Comparison of ENCODE assay signal across 17 mouse cellular contexts in the genomic region with DNA sequence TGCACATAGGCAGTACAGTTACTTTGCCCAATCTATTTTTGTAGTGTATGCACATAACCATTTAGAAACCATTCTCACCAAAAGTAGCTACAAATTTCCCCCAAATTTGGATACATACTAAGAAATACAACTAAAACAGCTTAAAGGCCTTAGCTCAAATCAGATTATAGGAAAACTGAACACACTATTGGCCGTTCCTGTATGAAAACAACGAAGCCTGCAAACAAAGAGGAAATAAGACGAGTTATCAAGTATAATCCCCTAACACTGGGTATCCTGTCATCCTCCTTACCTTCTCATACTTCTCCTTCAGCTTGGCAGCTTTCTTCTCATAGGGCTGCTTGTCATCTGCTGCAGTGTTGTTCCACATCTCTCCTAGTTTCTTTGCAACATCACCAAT. TPM values are rescaled to one million over a fixed set of nuclear protein-coding genes. Genes with fewer than 3 reads are reported as not detected.
DNase-seq lines count a peak whose midpoint lies in the region; ATAC-seq and TF ChIP-seq lines count a peak whose summit lies in the region.
"Had no signal": no experiment of that assay in that cellular context is flagged by ENCODE, and none has a peak within 500 bp of the region (broad histone marks: within the 10 kb centered on the region; RNA-seq: fewer than 3 reads in every experiment).

No protein-coding gene starts in this region.

- H3K27me3 ChIP-seq in heart, embryonic 16.5 days (ENCODE audit: control insufficient read depth, insufficient read depth, low read length): no peaks in the 10 kb centered on the region
- H3K27me3 ChIP-seq in heart, adult 2 months (ENCODE audit: control insufficient read depth, insufficient read depth, low read length): no peaks in the 10 kb centered on the region
- H3K27me3 ChIP-seq in midbrain, embryonic 12.5 days: no peaks in the 10 kb centered on the region
- no peaks in the 10 kb centered on the region for H3K27me3 ChIP-seq in midbrain, embryonic 16.5 days (ENCODE audit: control insufficient read depth, insufficient read depth, low read depth, low read length)
- no peaks in the 10 kb centered on the region for H3K27me3 ChIP-seq in neural tube, embryonic 15.5 days (replicated peaks)
- H3K27me3 ChIP-seq: intestine, embryonic 15.5 days; liver, embryonic 12.5 days had no signal

- no peak for TF ChIP-seq CTCF in heart, adult 2 months (IDR thresholded peaks at IDR 0.05)
- no peak for TF ChIP-seq CTCF in embryonic fibroblast, embryonic 13.5 days (IDR thresholded peaks at IDR 0.05; ENCODE audit: borderline replicate concordance, insufficient read depth, low read length)

- 71% methylated on average over 3 of the region's 3 CpGs for WGBS in heart, embryonic 16.5 days
- 45% methylated on average over 3 of the region's 3 CpGs for WGBS in heart, adult 2 months
- WGBS in midbrain, embryonic 12.5 days: 80% methylated on average over 3 of the region's 3 CpGs
- WGBS in midbrain, embryonic 16.5 days: 65% methylated on average over 3 of the region's 3 CpGs
- 86% methylated on average over 3 of the region's 3 CpGs for WGBS in neural tube, embryonic 15.5 days

- H3K79me2 ChIP-seq in heart, adult 2 months (replicated peaks; ENCODE audit: control insufficient read depth, insufficient read depth, low read length): 0 out of 2 replicates have a peak, but pooled peaks cover 2% of the 10 kb centered on the region

- 0 out of 2 replicates have a peak overlapping the region, but pooled peaks have one; percentile 3 for H3K4me2 ChIP-seq in heart, embryonic 16.5 days (ENCODE audit: low read depth, low read length)
- H3K4me2 ChIP-seq in midbrain, embryonic 12.5 days (replicated peaks): peak overlapping the region; percentile 86; the same call in 1 of the 2 replicates
- H3K4me2 ChIP-seq in midbrain, embryonic 16.5 days (ENCODE audit: low read length): no peak overlapping the region
- H3K4me2 ChIP-seq in neural tube, embryonic 15.5 days: 0 out of 2 replicates have a peak overlapping the region, but pooled peaks have one; percentile 19

- H3K9me3 ChIP-seq in heart, embryonic 16.5 days (replicated peaks; ENCODE audit: control insufficient read depth, low read length): no peaks in the 10 kb centered on the region
- H3K9me3 ChIP-seq in midbrain, embryonic 12.5 days: no peaks in the 10 kb centered on the region
- H3K9me3 ChIP-seq in midbrain, embryonic 16.5 days (replicated peaks; ENCODE audit: control insufficient read depth, low read length, poor library complexity, severe bottlenecking): no peaks in the 10 kb centered on the region
- H3K9me3 ChIP-seq in neural tube, embryonic 15.5 days (replicated peaks): no peaks in the 10 kb centered on the region
- H3K9me3 ChIP-seq: G1E; intestine, embryonic 15.5 days; liver, embryonic 12.5 days had no signal

- TF ChIP-seq EP300 in heart, adult 2 months (IDR thresholded peaks at IDR 0.05; ENCODE audit: insufficient read depth, low read depth, low read length): no peak

- H3K36me3 ChIP-seq in heart, embryonic 16.5 days (ENCODE audit: control insufficient read depth, insufficient read depth): peaks cover 32% of the 10 kb centered on the region
- H3K36me3 ChIP-seq in heart, adult 2 months (ENCODE audit: control insufficient read depth, insufficient read depth, low read length): peaks cover 21% of the 10 kb centered on the region
- H3K36me3 ChIP-seq in midbrain, embryonic 12.5 days: peaks cover 34% of the 10 kb centered on the region
- peaks cover 4% of the 10 kb centered on the region; the same call in 1 of the 2 replicates for H3K36me3 ChIP-seq in midbrain, embryonic 16.5 days (ENCODE audit: control insufficient read depth, insufficient read depth, low read length)
- peaks cover 20% of the 10 kb centered on the region for H3K36me3 ChIP-seq in neural tube, embryonic 15.5 days

- DNase-seq in heart, adult 2 months: no peak
- no peak for DNase-seq in gastrocnemius, adult 8-10 months (ENCODE audit: low spot score in 2 of 2)
- DNase-seq: cerebellum, adult 11-12 months; gastrocnemius, postnatal 14 days; kidney, postnatal 4 days; lung, postnatal 4 days had no signal

- no peak for TF ChIP-seq POLR2A in heart, adult 2 months (IDR thresholded peaks at IDR 0.05; ENCODE audit: insufficient read depth, low read depth, low read length)
- no peak for TF ChIP-seq POLR2A in embryonic fibroblast, embryonic 13.5 days (IDR thresholded peaks at IDR 0.05; ENCODE audit: low read depth, low read length)

- H3K9ac ChIP-seq in heart, embryonic 16.5 days (ENCODE audit: low read length): no peak overlapping the region
- no peak overlapping the region for H3K9ac ChIP-seq in heart, adult 2 months (ENCODE audit: low read depth, low read length)
- H3K9ac ChIP-seq in midbrain, embryonic 12.5 days (replicated peaks): no peak overlapping the region
- H3K9ac ChIP-seq in midbrain, embryonic 16.5 days (ENCODE audit: low read depth, low read length): no peak overlapping the region
- H3K9ac ChIP-seq in neural tube, embryonic 15.5 days (replicated peaks): no peak overlapping the region
- H3K9ac ChIP-seq: intestine, embryonic 15.5 days had no signal

- intact Hi-C loops in heart, adult 2 months (cut with DNase I): loop anchor here (5.0 kb wide), 1 partner anchor 237 kb away; no protein-coding TSS in a partner anchor

- no peak for ATAC-seq in heart, embryonic 16.5 days (replicated peaks; ENCODE audit: extremely low read depth, insufficient read depth, low FRiP score)
- ATAC-seq in midbrain, embryonic 12.5 days (ENCODE audit: low FRiP score, low read depth): no peak
- no peak for ATAC-seq in midbrain, embryonic 16.5 days
- ATAC-seq in neural tube, embryonic 15.5 days (ENCODE audit: low FRiP score): no peak
- ATAC-seq: intestine, embryonic 15.5 days; liver, embryonic 12.5 days had no signal

- H3K27ac ChIP-seq in heart, embryonic 16.5 days (ENCODE audit: low read length): no peak overlapping the region
- no peak overlapping the region for H3K27ac ChIP-seq in heart, adult 2 months
- no peak overlapping the region for H3K27ac ChIP-seq in midbrain, embryonic 12.5 days (replicated peaks)
- no peak overlapping the region for H3K27ac ChIP-seq in midbrain, embryonic 16.5 days (ENCODE audit: low read length)
- H3K27ac ChIP-seq in embryonic fibroblast, embryonic 13.5 days (ENCODE audit: insufficient read depth, low read length): no peak overlapping the region
- no peak overlapping the region for H3K27ac ChIP-seq in neural tube, embryonic 15.5 days (replicated peaks)
- H3K27ac ChIP-seq: intestine, embryonic 15.5 days; left cerebral cortex, adult 2 months; liver, embryonic 12.5 days had no signal

- H3K4me1 ChIP-seq in heart, embryonic 16.5 days (ENCODE audit: control insufficient read depth, insufficient read depth, low read length): peaks cover 16% of the 10 kb centered on the region
- H3K4me1 ChIP-seq in heart, adult 2 months (ENCODE audit: control insufficient read depth, insufficient read depth, low read length): peaks cover 2% of the 10 kb centered on the region
- peaks cover 22% of the 10 kb centered on the region for H3K4me1 ChIP-seq in midbrain, embryonic 12.5 days
- peaks cover 18% of the 10 kb centered on the region for H3K4me1 ChIP-seq in midbrain, embryonic 16.5 days (ENCODE audit: control insufficient read depth, insufficient read depth, low read length)
- H3K4me1 ChIP-seq in embryonic fibroblast, embryonic 13.5 days (ENCODE audit: control insufficient read depth, insufficient read depth, low read length): peaks cover 3% of the 10 kb centered on the region; the same call in 1 of the 2 replicates
- H3K4me1 ChIP-seq in neural tube, embryonic 15.5 days: peaks cover 19% of the 10 kb centered on the region

- no peak overlapping the region for H3K4me3 ChIP-seq in heart, embryonic 16.5 days (ENCODE audit: low read length)
- no peak overlapping the region for H3K4me3 ChIP-seq in heart, adult 2 months
- H3K4me3 ChIP-seq in midbrain, embryonic 12.5 days: no peak overlapping the region
- no peak overlapping the region for H3K4me3 ChIP-seq in midbrain, embryonic 16.5 days (ENCODE audit: low read depth, low read length)
- peak overlapping the region; percentile 17 for H3K4me3 ChIP-seq in embryonic fibroblast, embryonic 13.5 days (ENCODE audit: insufficient read depth, low read length)
- no peak overlapping the region for H3K4me3 ChIP-seq in neural tube, embryonic 15.5 days (replicated peaks)
- H3K4me3 ChIP-seq: left cerebral cortex, adult 2 months had no signal

RNA-seq across cellular contexts. Expression of gene Gm42791, which starts 54.5 kb away (rescaled TPM):
- polyA plus RNA-seq in heart, embryonic 16.5 days (2015; fragmentation: Nextera tagmentation; extraction: Ambion mirVana): 1.4 TPM in 1 of 2 replicates, not detected in the other
- total RNA-seq in heart, adult 2 months (2021): 1 to 10 TPM; 5.7 to 5.9 TPM
- polyA plus RNA-seq in heart, adult 2 months (2012; rRNA removed): not detected in 2 replicates
- 2.0 TPM in 1 of 2 replicates, not detected in the other for polyA plus RNA-seq in midbrain, embryonic 12.5 days (2016; fragmentation: Nextera tagmentation; extraction: Ambion mirVana)
- polyA plus RNA-seq in midbrain, embryonic 16.5 days (2015; fragmentation: Nextera tagmentation; extraction: Ambion mirVana): 5.7 and 6.7 TPM in 2 replicates
- polyA plus RNA-seq in embryonic fibroblast, embryonic 13.5 days (2011; ENCODE audit: insufficient read length, low read depth, missing spikeins): 7.0 and 7.1 TPM in 2 replicates
- polyA plus RNA-seq in neural tube, embryonic 15.5 days (2015; fragmentation: Nextera tagmentation; extraction: Ambion mirVana): 3.4 and 5.4 TPM in 2 replicates
- 1 to 10 TPM; 2.1 to 2.7 (median 2.5) TPM for total RNA-seq in gastrocnemius, adult 8-10 months (2022)
- total RNA-seq: common myeloid progenitor, adult 5-6 weeks; G1E had no signal
- polyA plus RNA-seq: C2C12, G1E had no signal
